Mouse (Mus musculus) bone marrow, adult 2 months (tissue): Measurements from ENCODE around the gene Chaf1b.

Source experiments
- CTCF ChIP-seq: fragments of 200-500 bp; IDR thresholded peaks from 2 replicates; pipeline ENCODE4 v1.5.1; 2011; ENCODE audit warnings: low read length, control low read depth; ENCODE audit not compliant: control insufficient read depth, insufficient read depth
- POLR2A ChIP-seq: fragments of 200-500 bp; IDR thresholded peaks from 2 replicates; pipeline ENCODE4 v1.6.1; 2011; ENCODE audit warnings: low read depth, mild to moderate bottlenecking, control low read depth, low read length, borderline replicate concordance; ENCODE audit not compliant: control insufficient read depth

GRCm38 (mm10) chr16:93938400-93938846 lies 54.7 kb downstream of the Chaf1b start:
- TF ChIP-seq POLR2A: no peak
- TF ChIP-seq CTCF: peak; percentile 49
